Comparison of ENCODE assay signal across 22 mouse cellular contexts in genomic region chr12:7198098-7198497, GRCm38 (mm10).
DNase-seq lines count a peak whose midpoint lies in the region; ATAC-seq and TF ChIP-seq lines count a peak whose summit lies in the region.
"Had no signal": no experiment of that assay in that cellular context is flagged by ENCODE, and none has a peak within 500 bp of the region (broad histone marks: within the 10 kb centered on the region; RNA-seq: fewer than 3 reads in every experiment).

No protein-coding gene starts in this region.

- peak; percentile 60; the same call in 1 of the 2 replicates for ATAC-seq in forebrain, embryonic 14.5 days
- ATAC-seq in forebrain, embryonic 12.5 days (ENCODE audit: low FRiP score) = no peak
- peak; percentile 82 for ATAC-seq in forebrain, embryonic 16.5 days
- no peak for ATAC-seq in forebrain, postnatal 0 days

- no peak overlapping the region for H3K4me3 ChIP-seq in forebrain, embryonic 14.5 days (ENCODE audit: low read depth, low read length)
- no peak overlapping the region for H3K4me3 ChIP-seq in forebrain, embryonic 12.5 days (replicated peaks)
- H3K4me3 ChIP-seq in forebrain, embryonic 16.5 days (replicated peaks; ENCODE audit: low read length) = no peak overlapping the region
- no peak overlapping the region for H3K4me3 ChIP-seq in forebrain, postnatal 0 days (ENCODE audit: low read depth, low read length)
- no peak overlapping the region for H3K4me3 ChIP-seq in left cerebral cortex, adult 2 months
- H3K4me3 ChIP-seq in midbrain, embryonic 10.5 days = no peak overlapping the region
- H3K4me3 ChIP-seq: embryonic facial prominence, embryonic 13.5 days; embryonic facial prominence, embryonic 15.5 days; erythroblast, embryonic 14.5 days; gastrocnemius, adult 2 months had no signal

- no peaks in the 10 kb centered on the region for H3K4me1 ChIP-seq in forebrain, embryonic 14.5 days (ENCODE audit: control insufficient read depth, insufficient read depth, low read length)
- H3K4me1 ChIP-seq in forebrain, embryonic 12.5 days = no peaks in the 10 kb centered on the region
- no peaks in the 10 kb centered on the region for H3K4me1 ChIP-seq in forebrain, embryonic 16.5 days (replicated peaks; ENCODE audit: control insufficient read depth, insufficient read depth, low read length)
- H3K4me1 ChIP-seq in forebrain, postnatal 0 days (ENCODE audit: insufficient read depth) = no peaks in the 10 kb centered on the region
- H3K4me1 ChIP-seq in midbrain, embryonic 10.5 days = no peaks in the 10 kb centered on the region
- H3K4me1 ChIP-seq: embryonic facial prominence, embryonic 13.5 days; embryonic facial prominence, embryonic 15.5 days had no signal

- peak; percentile 43 for DNase-seq in forebrain, embryonic 14.5 days (ENCODE audit: low spot score)
- no peak for DNase-seq in forebrain, postnatal 0 days
- no peak for DNase-seq in left cerebral cortex, adult 2 months (ENCODE audit: extremely low spot score in 1 of 2, low spot score in 2 of 2)
- DNase-seq in left cerebral cortex, adult 18-20 months (ENCODE audit: low spot score in 2 of 2) = no peak
- peak; percentile 57 for DNase-seq in brain, embryonic 14.5 days (ENCODE audit: low read depth)
- no peak for DNase-seq in midbrain, embryonic 10.5 days (ENCODE audit: low spot score)
- DNase-seq: adrenal gland, adult 2 months; adrenal gland, postnatal 10 days; adrenal gland, postnatal 25 days; cerebellum, adult 11 months; cerebellum, adult 18-20 months; cerebellum, adult 8-10 months; cerebellum, adult 9-11 months; cerebellum, postnatal 14 days; cerebellum, postnatal 36 days; embryo, embryonic 11 days; gastrocnemius, adult 2 months had no signal

- TF ChIP-seq CTCF in forebrain, postnatal 0 days (IDR thresholded peaks at IDR 0.05; ENCODE audit: low read depth) = no peak
- TF ChIP-seq CTCF in left cerebral cortex, adult 2 months (IDR thresholded peaks at IDR 0.05) = no peak
- TF ChIP-seq CTCF in brain, embryonic 14.5 days (IDR thresholded peaks at IDR 0.05; ENCODE audit: borderline replicate concordance, extremely low read depth, insufficient read depth, insufficient read length) = no peak

- H3K9ac ChIP-seq in forebrain, embryonic 14.5 days (ENCODE audit: low read length) = no peak overlapping the region
- H3K9ac ChIP-seq in forebrain, embryonic 12.5 days = no peak overlapping the region
- H3K9ac ChIP-seq in forebrain, embryonic 16.5 days (replicated peaks; ENCODE audit: low read depth, low read length) = no peak overlapping the region
- H3K9ac ChIP-seq in forebrain, postnatal 0 days = no peak overlapping the region
- H3K9ac ChIP-seq: embryonic facial prominence, embryonic 13.5 days; embryonic facial prominence, embryonic 15.5 days had no signal

- intact Hi-C loops in left cerebral cortex, adult 2 months (cut with DNase I) = no loop called here

- H3K4me2 ChIP-seq in forebrain, embryonic 14.5 days (ENCODE audit: low read length) = no peak overlapping the region
- H3K4me2 ChIP-seq in forebrain, embryonic 12.5 days = no peak overlapping the region
- H3K4me2 ChIP-seq in forebrain, embryonic 16.5 days (ENCODE audit: low read length) = no peak overlapping the region
- no peak overlapping the region for H3K4me2 ChIP-seq in forebrain, postnatal 0 days (ENCODE audit: low read depth)
- H3K4me2 ChIP-seq: embryonic facial prominence, embryonic 13.5 days; embryonic facial prominence, embryonic 15.5 days had no signal

- no peaks in the 10 kb centered on the region for H3K27me3 ChIP-seq in forebrain, embryonic 14.5 days (replicated peaks; ENCODE audit: control insufficient read depth, insufficient read depth, low read length)
- H3K27me3 ChIP-seq in forebrain, embryonic 12.5 days = no peaks in the 10 kb centered on the region
- no peaks in the 10 kb centered on the region for H3K27me3 ChIP-seq in forebrain, embryonic 16.5 days (replicated peaks; ENCODE audit: control insufficient read depth, insufficient read depth, low read length)
- no peaks in the 10 kb centered on the region for H3K27me3 ChIP-seq in forebrain, postnatal 0 days (ENCODE audit: insufficient read depth, low read length)
- H3K27me3 ChIP-seq in midbrain, embryonic 10.5 days (ENCODE audit: low read depth, poor library complexity, severe bottlenecking) = no peaks in the 10 kb centered on the region
- H3K27me3 ChIP-seq: embryonic facial prominence, embryonic 13.5 days; embryonic facial prominence, embryonic 15.5 days had no signal

- H3K9me3 ChIP-seq in forebrain, embryonic 14.5 days (replicated peaks; ENCODE audit: control insufficient read depth, low read length) = no peaks in the 10 kb centered on the region
- no peaks in the 10 kb centered on the region for H3K9me3 ChIP-seq in forebrain, embryonic 12.5 days
- no peaks in the 10 kb centered on the region for H3K9me3 ChIP-seq in forebrain, embryonic 16.5 days (ENCODE audit: control insufficient read depth, low read length)
- no peaks in the 10 kb centered on the region for H3K9me3 ChIP-seq in forebrain, postnatal 0 days (ENCODE audit: low read length)
- no peaks in the 10 kb centered on the region for H3K9me3 ChIP-seq in midbrain, embryonic 10.5 days (replicated peaks)
- H3K9me3 ChIP-seq: embryonic facial prominence, embryonic 13.5 days; embryonic facial prominence, embryonic 15.5 days had no signal

- no peak for TF ChIP-seq POLR2A in brain, embryonic 14.5 days (IDR thresholded peaks at IDR 0.05; ENCODE audit: borderline replicate concordance, extremely low read depth, insufficient read depth, insufficient read length, poor library complexity, severe bottlenecking)

- no peak overlapping the region for H3K27ac ChIP-seq in forebrain, embryonic 14.5 days (ENCODE audit: low read depth, low read length)
- no peak overlapping the region for H3K27ac ChIP-seq in forebrain, embryonic 12.5 days
- no peak overlapping the region for H3K27ac ChIP-seq in forebrain, embryonic 16.5 days (ENCODE audit: low read length)
- no peak overlapping the region for H3K27ac ChIP-seq in forebrain, postnatal 0 days (ENCODE audit: low read depth, low read length)
- peak overlapping the region; percentile 8; the same call in 1 of the 2 replicates for H3K27ac ChIP-seq in left cerebral cortex, adult 2 months
- H3K27ac ChIP-seq in midbrain, embryonic 10.5 days (replicated peaks) = no peak overlapping the region
- H3K27ac ChIP-seq: embryonic facial prominence, embryonic 13.5 days; embryonic facial prominence, embryonic 15.5 days; gastrocnemius, adult 2 months had no signal

- no peaks in the 10 kb centered on the region for H3K36me3 ChIP-seq in forebrain, embryonic 14.5 days (ENCODE audit: control insufficient read depth, insufficient read depth, low read length)
- no peaks in the 10 kb centered on the region for H3K36me3 ChIP-seq in forebrain, embryonic 12.5 days (replicated peaks)
- no peaks in the 10 kb centered on the region for H3K36me3 ChIP-seq in forebrain, embryonic 16.5 days (ENCODE audit: control insufficient read depth, insufficient read depth)
- no peaks in the 10 kb centered on the region for H3K36me3 ChIP-seq in forebrain, postnatal 0 days (ENCODE audit: insufficient read depth)
- H3K36me3 ChIP-seq in midbrain, embryonic 10.5 days = no peaks in the 10 kb centered on the region
- H3K36me3 ChIP-seq: embryonic facial prominence, embryonic 13.5 days; embryonic facial prominence, embryonic 15.5 days had no signal

Comparison
In these comparisons a context has a peak if more than half of its experiments do, and no peak if none do; other contexts are left out.
1. ATAC-seq: peak in forebrain, embryonic 14.5 days (single experiment) and forebrain, embryonic 16.5 days (single experiment); none in forebrain, embryonic 12.5 days (single experiment) and forebrain, postnatal 0 days (single experiment).
2. DNase-seq: peak in forebrain, embryonic 14.5 days (single experiment) and brain, embryonic 14.5 days (single experiment); none in forebrain, postnatal 0 days (single experiment), left cerebral cortex, adult 2 months (0 of 2), left cerebral cortex, adult 18-20 months (0 of 2) and midbrain, embryonic 10.5 days (single experiment).